Mouse (Mus musculus) CH12.LX (cell line): ENCODE data around the gene Olfr222. TPM values are rescaled to one million over a fixed set of nuclear protein-coding genes. Genes with fewer than 3 reads are reported as not detected.

Experiments used
- DNase-seq: peaks from one replicate; pipeline ENCODE4 v3.0.0-alpha.2; 2013; ENCODE audit errors: extremely low read depth
- H3K27ac ChIP-seq: 2 replicates; pipeline ENCODE4 v1.5.1; 2012; ENCODE audit warnings: low read depth, mild to moderate bottlenecking, control low read depth, moderate library complexity; ENCODE audit not compliant: insufficient read depth
- H3K27me3 ChIP-seq: replicated peaks from 2 replicates; pipeline ENCODE3; 2012; ENCODE audit warnings: inconsistent platforms
- H3K36me3 ChIP-seq, 2 experiments: replicated peaks in 1 of 2; 2 replicates each; pipeline versions ENCODE3 to v1.6.1; 2012; ENCODE audit warnings: inconsistent platforms in 1 of 2, low read length in 1 of 2, mild to moderate bottlenecking in 1 of 2, mixed read lengths in 1 of 2, moderate library complexity in 1 of 2; ENCODE audit not compliant: control insufficient read depth in 1 of 2, insufficient read depth in 1 of 2
- H3K4me1 ChIP-seq, 2 experiments: 2 replicates each; pipeline ENCODE4 v1.6.1; 2012; ENCODE audit warnings: inconsistent platforms in 1 of 2, moderate library complexity in 1 of 2; ENCODE audit not compliant: insufficient read depth in 2 of 2, control insufficient read depth in 1 of 2
- H3K4me2 ChIP-seq: 2 replicates; pipeline ENCODE4 v1.6.1; 2012; ENCODE audit warnings: low read depth, mild to moderate bottlenecking, control low read depth; ENCODE audit not compliant: poor library complexity, insufficient read depth, severe bottlenecking
- H3K4me3 ChIP-seq, 3 experiments: fragments of 150-350 bp in 1 of 3; sonication (generic) in 1 of 3; replicated peaks in 1 of 3; 2 replicates each; pipeline versions ENCODE3 to v1.5.1; 2011 to 2012; ENCODE audit warnings: low read depth in 2 of 3, low read length in 2 of 3, mild to moderate bottlenecking in 2 of 3, moderate library complexity in 2 of 3, control low read depth in 1 of 3, improper control_type of control experiment in 1 of 3, inconsistent platforms in 1 of 3, mixed read lengths in 1 of 3; ENCODE audit not compliant: poor library complexity in 1 of 3
- H3K79me2 ChIP-seq: replicated peaks from 2 replicates; pipeline ENCODE4 v1.6.1; 2012; ENCODE audit warnings: mild to moderate bottlenecking, moderate library complexity; ENCODE audit not compliant: control insufficient read depth, poor library complexity, insufficient read depth, severe bottlenecking; ENCODE audit errors: extremely low read depth
- H3K9ac ChIP-seq: 2 replicates; pipeline ENCODE4 v1.6.1; 2012; ENCODE audit warnings: low read depth, mild to moderate bottlenecking, control low read depth, moderate library complexity; ENCODE audit not compliant: insufficient read depth
- H3K9me3 ChIP-seq: replicated peaks from 2 replicates; pipeline ENCODE3; 2012; ENCODE audit warnings: low read length, inconsistent platforms, mixed read lengths
- CHD1 ChIP-seq: IDR thresholded peaks from 2 replicates; pipeline ENCODE4 v1.6.1; 2012; ENCODE audit warnings: low read depth, low read length, improper control_type of control experiment, inconsistent platforms
- CTCF ChIP-seq, 2 experiments: IDR thresholded peaks in 1 of 2; conservative IDR thresholded peaks in 1 of 2; 2 replicates each; pipeline ENCODE4 v1.5.1; 2011 to 2012; ENCODE audit warnings: low read depth in 2 of 2, low read length in 2 of 2, improper control_type of control experiment in 1 of 2, inconsistent platforms in 1 of 2, mild to moderate bottlenecking in 1 of 2, moderate library complexity in 1 of 2
- EP300 ChIP-seq: IDR thresholded peaks from 2 replicates; pipeline ENCODE4 v1.6.1; 2011; ENCODE audit warnings: low read length, improper control_type of control experiment
- GABPA ChIP-seq: IDR thresholded peaks from 2 replicates; pipeline ENCODE4 v1.6.1; 2012; ENCODE audit warnings: low read depth, low read length, improper control_type of control experiment, inconsistent platforms; ENCODE audit not compliant: insufficient replicate concordance
- HCFC1 ChIP-seq: IDR thresholded peaks from 2 replicates; pipeline ENCODE4 v1.6.1; 2012; ENCODE audit warnings: low read depth, mild to moderate bottlenecking, inconsistent platforms, low read length, improper control_type of control experiment
- IRF4 ChIP-seq: IDR thresholded peaks from 2 replicates; pipeline ENCODE4 v1.6.1; 2014; ENCODE audit warnings: low read depth, mild to moderate bottlenecking, inconsistent platforms, low read length, improper control_type of control experiment
- JUND ChIP-seq: conservative IDR thresholded peaks from 2 replicates; pipeline ENCODE4 v1.6.1; 2011; ENCODE audit warnings: low read depth, low read length, improper control_type of control experiment
- MAFK ChIP-seq: IDR thresholded peaks from 2 replicates; pipeline ENCODE4 v1.6.1; 2011; ENCODE audit warnings: low read length, improper control_type of control experiment; ENCODE audit not compliant: insufficient replicate concordance
- MYC ChIP-seq: IDR thresholded peaks from 2 replicates; pipeline ENCODE4 v1.6.1; 2011; ENCODE audit warnings: low read depth, mild to moderate bottlenecking, improper control_type of control experiment, low read length
- POLR2A ChIP-seq: IDR thresholded peaks from 2 replicates; pipeline ENCODE4 v1.6.1; 2011; ENCODE audit warnings: low read depth, mild to moderate bottlenecking, improper control_type of control experiment, low read length
- RCOR1 ChIP-seq: conservative IDR thresholded peaks from 2 replicates; pipeline ENCODE4 v1.6.1; 2012; ENCODE audit warnings: low read depth, mild to moderate bottlenecking, inconsistent platforms, low read length, improper control_type of control experiment
- SMC3 ChIP-seq: IDR thresholded peaks from 2 replicates; pipeline ENCODE4 v1.6.1; 2011; ENCODE audit warnings: low read depth, low read length, improper control_type of control experiment
- TBP ChIP-seq: conservative IDR thresholded peaks from 2 replicates; pipeline ENCODE4 v1.6.1; 2011; ENCODE audit warnings: low read depth, low read length, improper control_type of control experiment
- TCF12 ChIP-seq: IDR thresholded peaks from 2 replicates; pipeline ENCODE4 v1.6.1; 2014; ENCODE audit warnings: low read depth, mild to moderate bottlenecking, inconsistent platforms, low read length, improper control_type of control experiment
- USF2 ChIP-seq: conservative IDR thresholded peaks from 2 replicates; pipeline ENCODE4 v1.6.1; 2011; ENCODE audit warnings: low read depth, low read length, improper control_type of control experiment
- ZC3H11A ChIP-seq: IDR thresholded peaks from 2 replicates; pipeline ENCODE4 v1.6.1; 2012; ENCODE audit warnings: low read depth, mild to moderate bottlenecking, inconsistent platforms, low read length, improper control_type of control experiment
- ZMIZ1 ChIP-seq: IDR thresholded peaks from 2 replicates; pipeline ENCODE4 v1.6.1; 2012; ENCODE audit warnings: low read depth, mild to moderate bottlenecking, inconsistent platforms, low read length, improper control_type of control experiment
- ZNF384 ChIP-seq: IDR thresholded peaks from 2 replicates; pipeline ENCODE4 v1.6.1; 2012; ENCODE audit warnings: low read depth, low read length, improper control_type of control experiment, inconsistent platforms
- dilution Hi-C: fragments of 300-500 bp; cut with MboI; formaldehyde crosslinking; loops from 2 replicates; pipeline ENCODE4 v1.14.3; 2020; ENCODE audit warnings: low sequenced_read_pairs; ENCODE audit not compliant: extremely low pct_unique_long_range_greater_than_20kb, extremely low pct_ligation_motif_present
- in situ Hi-C: fragments of 300-500 bp; cut with MboI; formaldehyde crosslinking; loops from 3 replicates; pipeline ENCODE4 v1.14.3; 2019; ENCODE audit warnings: low sequenced_read_pairs, low pct_ligation_motif_present, low pct_unique_long_range_greater_than_20kb, mixed read lengths
- polyA plus RNA-seq: library from polyadenylated mRNA; unstranded; fragments of >175 nt; gene quantifications from 2 replicates; pipeline ENCODE4 v1.2.1, GENCODE M21; 2012; ENCODE audit warnings: low read depth; ENCODE audit not compliant: insufficient read length
- total RNA-seq, 2 experiments: library from RNA; depleted of rRNA; stranded (reverse); fragments of 300-350 nt in 1 of 2; fragments of >200 nt in 1 of 2; gene quantifications; 2 replicates each; pipeline ENCODE4 v1.2.3; 2012 to 2014

The Olfr222 gene
- total and polyA plus RNA-seq, 3 experiments, result not detected

- no peak overlapping the region for H3K27ac ChIP-seq
- no peak overlapping the region for H3K4me3 ChIP-seq
- peaks cover 1% of the 10 kb centered on the region for H3K27me3 ChIP-seq
- dilution Hi-C loops (no loop called here), in situ Hi-C loops (no loop called here)
- H3K4me2 ChIP-seq, result no peak overlapping the region
- no peaks in the 10 kb centered on the region for H3K4me1 ChIP-seq
- TF ChIP-seq TCF12, result no peak
- TF ChIP-seq MAFK, result peak; percentile 60; the same call in 1 of the 2 replicates
- no peak for TF ChIP-seq TBP
- no peak for TF ChIP-seq IRF4
- H3K36me3 ChIP-seq, result no peaks in the 10 kb centered on the region
- no peak overlapping the region for H3K9ac ChIP-seq
- no peak for DNase-seq
- H3K9me3 ChIP-seq, result no peaks in the 10 kb centered on the region
- H3K79me2 ChIP-seq, result no peaks in the 10 kb centered on the region
Measured at GRCm38 (mm10) chr11:59560906-59561305, 15.1 kb downstream of the Olfr222 start.

- no peaks in the 10 kb centered on the region for H3K36me3 ChIP-seq
- dilution Hi-C loops, result no loop called here
- H3K27ac ChIP-seq, result no peak overlapping the region
- no peaks in the 10 kb centered on the region for H3K79me2 ChIP-seq
- peaks cover 11% of the 10 kb centered on the region for H3K27me3 ChIP-seq
- no peak overlapping the region for H3K4me2 ChIP-seq
- H3K9ac ChIP-seq, result no peak overlapping the region
- no peak for DNase-seq
- in situ Hi-C loops, result no loop called here
- no peaks in the 10 kb centered on the region for H3K9me3 ChIP-seq
- TF ChIP-seq GABPA, result no peak
- no peak for TF ChIP-seq POLR2A
- no peak for TF ChIP-seq MYC
- TF ChIP-seq ZC3H11A, result no peak
- TF ChIP-seq JUND, result no peak
- TF ChIP-seq CHD1, result no peak
- no peak for TF ChIP-seq CTCF (conservative IDR thresholded peaks at IDR 0.05 in 1 of 2, IDR thresholded peaks at IDR 0.05 in 1 of 2; ENCODE audit: low read depth in 2 of 2, low read length in 2 of 2)
- TF ChIP-seq RCOR1, result no peak
- TF ChIP-seq HCFC1, result no peak
- no peak overlapping the region for H3K4me3 ChIP-seq
- H3K4me1 ChIP-seq, result no peaks in the 10 kb centered on the region
Measured at GRCm38 (mm10) chr11:59554535-59554934, 21.5 kb downstream of the Olfr222 start.

GRCm38 (mm10) chr11:59554127-59554526 is 21.9 kb downstream of the Olfr222 start:
- H3K79me2 ChIP-seq, result no peaks in the 10 kb centered on the region
- H3K27ac ChIP-seq, result no peak overlapping the region

More at GRCm38 (mm10) chr11:59554127-59554526, 21.9 kb downstream of the Olfr222 start:
- peaks cover 14% of the 10 kb centered on the region for H3K27me3 ChIP-seq
- dilution Hi-C loops, result no loop called here
- in situ Hi-C loops, result no loop called here
- no peak for DNase-seq
- H3K4me3 ChIP-seq, result no peak overlapping the region
- H3K9ac ChIP-seq, result no peak overlapping the region
- H3K4me1 ChIP-seq, result no peaks in the 10 kb centered on the region
- H3K4me2 ChIP-seq, result no peak overlapping the region
- no peaks in the 10 kb centered on the region for H3K36me3 ChIP-seq
- TF ChIP-seq SMC3 (no peak), USF2 (no peak), ZMIZ1 (no peak), ZNF384 (no peak), EP300 (no peak)
- no peaks in the 10 kb centered on the region for H3K9me3 ChIP-seq
